Mouse (Mus musculus) forebrain, embryonic 14.5 days (tissue): ENCODE measurements at regions not wholly inside any gene's neighbourhood (a gene's known extent, or its start where the extent isn't known, plus 50 kb on each side); places are given as distances from the start of the nearest gene placed in this dataset.

Experiments used
- ATAC-seq: fragments of 200-750 bp; cut with Nextera tagmentation; 2 replicates; pipeline ENCODE4 v1.8.0; 2017; ENCODE audit warnings: mild to moderate bottlenecking, moderate library complexity
- DNase-seq: peaks from one replicate; pipeline ENCODE4 v3.0.0-alpha.2; 2015; ENCODE audit warnings: low spot score
- H3K27ac ChIP-seq: fragments of 300-500 bp; sonication (generic); 2 replicates; pipeline ENCODE4 v1.5.1; 2014; ENCODE audit warnings: low read depth, mild to moderate bottlenecking, control low read depth, low read length, moderate library complexity
- H3K27me3 ChIP-seq: fragments of 300-500 bp; sonication (generic); replicated peaks from 2 replicates; pipeline ENCODE4 v1.6.1; 2014; ENCODE audit warnings: low read length, control low read depth, mixed read lengths; ENCODE audit not compliant: control insufficient read depth, insufficient read depth
- H3K36me3 ChIP-seq: fragments of 300-500 bp; sonication (generic); 2 replicates; pipeline ENCODE4 v1.6.1; 2014; ENCODE audit warnings: low read length, control low read depth; ENCODE audit not compliant: control insufficient read depth, insufficient read depth
- H3K4me1 ChIP-seq: fragments of 300-500 bp; sonication (generic); 2 replicates; pipeline ENCODE4 v1.6.1; 2014; ENCODE audit warnings: antibody characterized with exemption, low read length, control low read depth; ENCODE audit not compliant: control insufficient read depth, insufficient read depth
- H3K4me2 ChIP-seq: fragments of 300-500 bp; sonication (generic); 2 replicates; pipeline ENCODE4 v1.6.1; 2014; ENCODE audit warnings: mild to moderate bottlenecking, control low read depth, low read length
- H3K4me3 ChIP-seq: fragments of 300-500 bp; sonication (generic); 2 replicates; pipeline ENCODE4 v1.5.1; 2014; ENCODE audit warnings: low read depth, low read length, control low read depth
- H3K9ac ChIP-seq: fragments of 300-500 bp; sonication (generic); 2 replicates; pipeline ENCODE4 v1.6.1; 2014; ENCODE audit warnings: mild to moderate bottlenecking, low read length, control low read depth, moderate library complexity
- H3K9me3 ChIP-seq: fragments of 300-500 bp; sonication (generic); replicated peaks from 2 replicates; pipeline ENCODE4 v1.6.1; 2016; ENCODE audit warnings: low read length, control low read depth, mixed read lengths; ENCODE audit not compliant: control insufficient read depth
- WGBS: fragments of 180-500 bp; shearing (Covaris S2); extraction: QIAGEN DNeasy Blood & Tissue Kit; methylation state at CpG from one replicate; pipeline ENCODE4 v1.1.7; 2014; 5-methylcytosine and 5-hydroxymethylcytosine counted together

- H3K4me3 ChIP-seq = no peak overlapping the region
- WGBS = 85% methylated on average over 6 of the region's 6 CpGs
- no peak overlapping the region for H3K4me2 ChIP-seq
- H3K27me3 ChIP-seq = no peaks in the 10 kb centered on the region
- no peak for ATAC-seq
- H3K4me1 ChIP-seq = peaks cover 3% of the 10 kb centered on the region; the same call in 1 of the 2 replicates
- no peaks in the 10 kb centered on the region for H3K36me3 ChIP-seq
- no peak for DNase-seq
- H3K9ac ChIP-seq = no peak overlapping the region
- no peak overlapping the region for H3K27ac ChIP-seq
- H3K9me3 ChIP-seq = no peaks in the 10 kb centered on the region
Observed at GRCm38 (mm10) chr2:75394928-75395673, 264.0 kb upstream of the Hnrnpa3 start.

GRCm38 (mm10) chr2:75396016-75396415 is 263.0 kb upstream of the Hnrnpa3 start:
- Histone ChIP-seq H3K9me3 (no peaks in the 10 kb centered on the region), H3K4me3 (no peak overlapping the region), H3K4me1 (peaks cover 3% of the 10 kb centered on the region; the same call in 1 of the 2 replicates), H3K4me2 (no peak overlapping the region), H3K27ac (no peak overlapping the region), H3K27me3 (no peaks in the 10 kb centered on the region), H3K36me3 (no peaks in the 10 kb centered on the region), H3K9ac (no peak overlapping the region)
- ATAC-seq (no peak), DNase-seq (peak; percentile 3)
- 68% methylated on average over 2 of the region's 2 CpGs for WGBS

- Histone ChIP-seq H3K4me3 (no peak overlapping the region), H3K4me2 (no peak overlapping the region), H3K36me3 (no peaks in the 10 kb centered on the region), H3K27ac (no peak overlapping the region), H3K9ac (no peak overlapping the region), H3K27me3 (no peaks in the 10 kb centered on the region), H3K4me1 (peaks cover 3% of the 10 kb centered on the region; the same call in 1 of the 2 replicates), H3K9me3 (no peaks in the 10 kb centered on the region)
- whole genome bisulfite sequencing = 83% methylated on average over 7 of the region's 7 CpGs
- ATAC-seq (no peak), DNase-seq (no peak)
Observed at GRCm38 (mm10) chr2:75400291-75400870, 258.7 kb upstream of the Hnrnpa3 start.

GRCm38 (mm10) chr2:75403791-75404190 is 255.3 kb upstream of the Hnrnpa3 start:
- Histone ChIP-seq H3K4me2 (no peak overlapping the region), H3K27me3 (no peaks in the 10 kb centered on the region), H3K9me3 (no peaks in the 10 kb centered on the region), H3K4me1 (peaks cover 13% of the 10 kb centered on the region), H3K27ac (no peak overlapping the region), H3K9ac (no peak overlapping the region), H3K4me3 (no peak overlapping the region), H3K36me3 (no peaks in the 10 kb centered on the region)
- ATAC-seq = no peak
- peak; percentile 17 for DNase-seq
- 73% methylated on average over 8 of the region's 8 CpGs for WGBS

GRCm38 (mm10) chr2:75405524-75406214 is 253.4 kb upstream of the Hnrnpa3 start:
- Histone ChIP-seq H3K4me2 (no peak overlapping the region), H3K27me3 (no peaks in the 10 kb centered on the region), H3K27ac (no peak overlapping the region; the same call in 1 of the 2 replicates), H3K36me3 (no peaks in the 10 kb centered on the region), H3K9ac (no peak overlapping the region), H3K9me3 (no peaks in the 10 kb centered on the region), H3K4me3 (no peak overlapping the region), H3K4me1 (peaks cover 13% of the 10 kb centered on the region)
- DNase-seq (peak; percentile 78), ATAC-seq (peak; percentile 61; the same call in 1 of the 2 replicates)
- 58% methylated on average over 13 of the region's 13 CpGs for WGBS

GRCm38 (mm10) chr2:75406721-75407455 is 252.2 kb upstream of the Hnrnpa3 start:
- no peaks in the 10 kb centered on the region for H3K27me3 ChIP-seq
- H3K9me3 ChIP-seq = no peaks in the 10 kb centered on the region
- no peak overlapping the region for H3K9ac ChIP-seq
- H3K4me1 ChIP-seq = peaks cover 13% of the 10 kb centered on the region
- ATAC-seq = no peak
- 60% methylated on average over 6 of the region's 6 CpGs for WGBS
- H3K27ac ChIP-seq = peak overlapping the region; percentile 39; the same call in 1 of the 2 replicates
- DNase-seq = peak; percentile 19
- H3K4me3 ChIP-seq = no peak overlapping the region
- no peaks in the 10 kb centered on the region for H3K36me3 ChIP-seq
- H3K4me2 ChIP-seq = no peak overlapping the region

- H3K27me3 ChIP-seq = no peaks in the 10 kb centered on the region
- DNase-seq (peak; percentile 79), ATAC-seq (peak; percentile 76; the same call in 1 of the 2 replicates)
- H3K9me3 ChIP-seq = no peaks in the 10 kb centered on the region
- H3K4me3 ChIP-seq = no peak overlapping the region
- no peaks in the 10 kb centered on the region for H3K36me3 ChIP-seq
- peak overlapping the region; percentile 39; the same call in 1 of the 2 replicates for H3K27ac ChIP-seq
- H3K9ac ChIP-seq = no peak overlapping the region
- peaks cover 13% of the 10 kb centered on the region for H3K4me1 ChIP-seq
- 56% methylated on average over 4 of the region's 4 CpGs for WGBS
- H3K4me2 ChIP-seq = no peak overlapping the region
Observed at GRCm38 (mm10) chr2:75407560-75407959, 251.5 kb upstream of the Hnrnpa3 start.

- DNase-seq (peak; percentile 53), ATAC-seq (peak; percentile 15; the same call in 1 of the 2 replicates)
- H3K4me3 ChIP-seq = no peak overlapping the region
Observed at GRCm38 (mm10) chr2:75408016-75408415, 251.0 kb upstream of the Hnrnpa3 start.

More at GRCm38 (mm10) chr2:75408016-75408415, 251.0 kb upstream of the Hnrnpa3 start:
- Histone ChIP-seq H3K27ac (peak overlapping the region; percentile 39; the same call in 1 of the 2 replicates), H3K4me2 (no peak overlapping the region), H3K9ac (no peak overlapping the region), H3K36me3 (no peaks in the 10 kb centered on the region), H3K27me3 (no peaks in the 10 kb centered on the region), H3K9me3 (no peaks in the 10 kb centered on the region), H3K4me1 (peaks cover 13% of the 10 kb centered on the region)
- WGBS = 72% methylated on average over 2 of the region's 2 CpGs
